Mouse (Mus musculus): ENCODE measurements around the gene 2310039H08Rik.

Gene 2310039H08Rik

GRCm38 (mm10) chr17:46808376-46808775 is 35.9 kb downstream of the 2310039H08Rik start:
- DNase-seq (ENCODE audit: inconsistent age in 2 of 2, low spot score in 1 of 2) = no peak

DNA sequence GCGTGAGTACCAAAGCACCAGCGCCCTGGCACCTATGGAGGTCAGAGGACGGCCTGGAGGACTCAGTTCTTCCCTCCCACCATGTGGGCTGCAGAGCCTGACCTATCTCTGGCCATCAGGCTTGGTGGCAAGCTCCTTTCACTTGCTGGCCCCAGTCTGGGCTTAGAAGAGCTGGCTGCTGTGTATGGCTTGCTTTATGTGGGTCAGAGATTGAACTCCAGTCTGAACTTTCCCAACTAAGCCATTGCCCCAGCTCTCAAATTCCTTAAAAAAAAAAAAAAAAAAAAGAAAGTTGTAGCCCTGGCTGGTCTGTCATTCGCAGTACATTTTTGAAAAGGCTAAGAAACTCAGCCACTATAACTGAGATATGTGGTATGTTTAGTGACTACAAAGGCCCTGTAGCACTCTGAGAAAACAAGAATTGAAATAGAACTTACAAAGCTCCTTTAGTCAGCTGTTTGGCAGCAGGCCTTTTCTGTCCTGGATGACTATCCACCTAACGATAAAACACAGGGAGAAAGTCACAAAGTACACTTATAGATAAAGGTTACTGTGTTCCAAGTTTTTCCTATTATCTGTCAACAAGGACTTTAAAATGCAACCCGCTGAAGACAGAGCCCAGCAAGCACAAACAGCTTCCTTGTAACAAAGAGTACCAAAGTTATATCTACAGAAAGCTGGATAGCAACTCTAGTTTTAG is 36.8 kb downstream of the 2310039H08Rik start:
- no peak for DNase-seq (ENCODE audit: inconsistent age in 2 of 2, low spot score in 1 of 2)

- DNase-seq (ENCODE audit: inconsistent age in 2 of 2, low spot score in 1 of 2) = no peak
Measured at GRCm38 (mm10) chr17:46810672-46811071, 38.2 kb downstream of the 2310039H08Rik start.

DNA sequence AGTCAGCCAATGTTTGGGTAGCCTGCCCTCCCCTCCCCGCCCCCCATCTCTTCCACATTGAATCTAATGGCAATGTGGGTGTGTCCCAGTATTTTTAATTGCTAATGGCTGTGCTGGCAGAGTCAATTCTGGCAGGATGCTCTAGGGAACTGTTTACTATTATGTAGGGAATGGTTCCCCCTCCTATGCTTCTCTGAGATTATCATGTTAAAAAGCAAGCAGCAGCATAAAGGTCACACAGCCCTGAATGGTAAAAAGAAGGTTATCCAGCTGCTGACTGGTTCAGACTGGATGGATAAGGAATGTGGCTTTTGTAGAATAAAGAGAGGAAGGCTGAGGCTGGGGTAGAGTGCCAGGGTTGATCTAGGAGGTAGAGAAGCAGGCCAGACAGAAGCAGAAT is 40.0 kb downstream of the 2310039H08Rik start:
- no peak for DNase-seq (ENCODE audit: inconsistent age in 2 of 2, low spot score in 1 of 2)

- no peak for DNase-seq (ENCODE audit: inconsistent age in 2 of 2, low spot score in 1 of 2)
Measured at GRCm38 (mm10) chr17:46813637-46814036, 41.2 kb downstream of the 2310039H08Rik start.

- no peak for DNase-seq (ENCODE audit: inconsistent age in 2 of 2, low spot score in 1 of 2)
Measured at GRCm38 (mm10) chr17:46814497-46814896, 42.1 kb downstream of the 2310039H08Rik start.

DNA sequence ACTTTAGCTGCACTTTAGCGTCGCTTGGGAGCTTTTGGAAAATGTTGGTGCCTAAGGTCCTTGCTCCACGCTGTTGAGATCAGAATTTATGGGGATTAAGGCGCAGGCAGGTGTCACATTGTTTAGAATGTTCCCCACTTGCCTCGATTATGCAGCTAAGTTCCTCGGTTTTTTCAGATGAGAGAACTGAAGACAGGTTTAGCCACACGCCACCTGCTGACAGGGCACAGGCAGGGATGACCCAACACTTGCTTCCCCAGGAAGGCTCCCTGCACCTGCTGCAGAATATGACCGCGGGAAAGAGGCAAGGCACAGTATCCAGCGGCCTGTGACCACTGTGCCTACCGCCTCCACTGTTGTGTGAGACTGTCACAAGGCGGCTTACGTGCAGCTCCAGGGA is 43.9 kb downstream of the 2310039H08Rik start:
- no peak for DNase-seq (ENCODE audit: inconsistent age in 2 of 2, low spot score in 1 of 2)

DNA sequence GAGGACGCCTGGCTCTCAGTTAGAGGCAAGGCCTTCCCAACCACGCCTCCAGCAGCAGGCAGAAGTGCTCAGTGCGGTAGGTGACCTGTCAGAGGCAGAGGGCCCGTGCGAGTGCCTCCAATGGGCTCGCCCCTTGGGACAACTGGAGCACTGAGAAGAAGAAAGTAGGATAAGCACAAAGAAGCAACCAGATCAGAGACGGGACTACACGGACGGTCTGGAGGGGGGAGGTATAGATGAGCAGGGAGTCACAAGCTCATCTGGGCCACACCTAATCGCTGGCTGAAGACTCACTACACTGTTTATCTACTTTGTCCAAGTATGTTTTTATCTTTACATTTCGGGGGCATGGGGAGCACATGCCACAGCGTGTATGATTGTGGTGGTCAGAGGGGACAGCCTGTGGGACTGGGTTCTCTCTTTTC is 45.3 kb downstream of the 2310039H08Rik start:
- no peak for DNase-seq (ENCODE audit: inconsistent age in 2 of 2, low spot score in 1 of 2)

- DNase-seq (ENCODE audit: inconsistent age in 2 of 2, low spot score in 1 of 2) = no peak
Measured at GRCm38 (mm10) chr17:46820628-46821027, 48.2 kb downstream of the 2310039H08Rik start.

Measured in adrenal gland, adult (tissue).